Mouse (Mus musculus): ENCODE measurements at regions not wholly inside any gene's neighbourhood (a gene's known extent, or its start where the extent isn't known, plus 50 kb on each side); places are given as distances from the start of the nearest gene placed in this dataset.
A peak's percentile ranks its signal among the peaks of the same experiment; 100 is the strongest.

DNA sequence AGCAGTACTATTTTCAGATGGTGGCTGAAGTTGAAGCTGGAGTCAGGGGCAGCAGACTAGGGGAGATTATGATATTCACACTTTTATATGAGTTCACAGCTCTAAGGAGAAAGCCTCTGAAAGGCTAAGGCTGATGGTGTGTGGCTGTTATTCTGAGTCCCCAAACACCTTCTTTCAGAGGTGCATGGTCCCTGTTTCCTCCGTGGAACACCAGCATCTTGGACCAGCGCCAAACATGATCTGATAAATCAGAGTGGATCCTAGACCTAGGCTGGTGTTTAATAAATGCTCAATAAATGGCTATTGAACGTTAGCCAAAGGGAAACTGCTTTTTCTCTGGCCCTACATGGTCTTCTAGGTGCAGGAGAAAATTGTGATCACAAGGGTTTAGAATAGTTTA lies 269.2 kb downstream of the Agtpbp1 start:
- DNase-seq (ENCODE audit: low read depth, low spot score), result no peak

DNA sequence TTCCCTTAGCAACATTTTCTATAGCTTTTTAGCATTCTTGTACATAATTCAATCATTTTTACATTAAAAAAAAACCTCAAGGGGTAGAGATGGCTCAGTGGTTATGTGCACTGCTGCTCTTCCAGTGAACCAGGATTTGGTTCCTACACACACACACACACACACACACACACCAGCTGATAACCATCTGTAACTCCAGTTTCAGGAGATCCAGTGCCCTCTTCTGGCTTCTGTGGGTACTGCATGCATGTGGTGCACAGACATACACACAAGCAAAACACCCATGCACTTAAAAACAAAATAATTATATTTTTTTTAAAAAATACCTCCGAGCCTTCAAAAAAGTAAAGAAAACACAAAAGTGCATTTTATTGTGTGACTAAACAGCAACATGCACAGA lies 270.6 kb downstream of the Agtpbp1 start:
- DNase-seq (ENCODE audit: low read depth, low spot score), result peak; percentile 76

DNA sequence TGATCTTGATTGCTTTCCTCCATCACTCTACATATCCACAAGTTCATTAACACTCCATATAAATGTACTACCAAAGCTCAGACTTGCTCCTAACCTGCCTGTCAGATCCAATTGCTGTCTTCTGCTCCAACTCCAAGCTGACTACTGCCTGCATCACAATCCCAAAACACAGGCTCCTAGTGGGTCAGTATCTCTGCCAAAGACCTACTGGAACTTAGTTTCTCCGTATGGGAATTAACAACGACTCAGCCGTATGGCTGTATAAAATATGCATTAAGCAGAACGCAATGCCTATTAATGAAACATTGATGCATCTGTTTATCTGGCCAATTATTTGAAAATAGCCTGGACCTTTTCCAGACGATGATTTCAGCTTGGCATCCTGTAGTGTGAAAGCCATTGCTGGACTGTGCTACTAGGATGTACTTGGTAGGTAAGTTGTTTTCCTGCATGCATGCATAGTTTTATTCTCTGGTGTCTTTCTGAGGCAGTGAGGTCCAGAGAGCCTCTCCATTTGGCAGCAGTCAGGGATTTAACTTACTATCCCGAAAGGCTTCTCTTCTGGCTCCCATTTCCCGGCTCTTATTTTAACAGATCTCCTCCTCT lies 271.2 kb downstream of the Agtpbp1 start:
- no peak for DNase-seq (ENCODE audit: low read depth, low spot score)

DNA sequence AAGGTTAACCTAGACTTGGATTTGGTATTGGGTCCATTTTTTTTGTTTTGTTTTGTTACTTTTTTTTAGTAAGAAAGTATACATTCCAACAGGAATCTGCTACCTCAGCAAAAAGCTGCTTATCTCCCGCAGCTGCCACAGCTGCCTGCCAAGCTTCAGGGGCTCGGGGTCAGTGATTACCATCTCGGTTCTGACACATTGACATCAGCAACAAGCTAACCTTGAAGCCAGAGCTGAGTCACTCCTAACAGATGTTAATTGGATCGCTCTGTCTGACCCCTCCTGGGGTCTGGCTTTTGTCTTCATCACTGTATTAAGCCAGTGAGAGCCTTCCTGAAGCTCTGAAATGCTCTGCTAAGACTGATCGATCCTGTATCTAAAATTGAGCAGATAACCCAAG lies 292.1 kb downstream of the Agtpbp1 start:
- DNase-seq (ENCODE audit: low read depth, low spot score), result peak; percentile 66

DNA sequence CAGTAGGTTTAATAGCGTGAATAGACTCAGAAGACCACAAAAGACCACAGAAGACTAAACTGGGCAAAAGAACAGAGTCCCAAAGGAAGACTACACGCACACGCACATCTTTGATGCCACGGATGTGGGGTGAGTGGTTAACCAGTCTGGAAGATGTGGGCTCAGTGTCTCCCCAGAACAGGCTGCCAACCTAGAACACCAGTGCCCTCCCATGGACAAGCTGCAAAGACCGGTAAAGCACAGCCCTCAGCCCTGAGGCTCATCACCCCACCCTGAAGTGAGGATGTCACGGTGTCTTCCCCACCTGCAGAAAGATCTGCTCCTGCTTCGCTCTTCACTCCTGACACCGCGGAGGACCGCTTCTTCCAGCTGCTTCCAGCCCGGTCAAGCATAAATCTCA lies 295.9 kb downstream of the Agtpbp1 start:
- no peak for DNase-seq (ENCODE audit: low read depth, low spot score)

DNA sequence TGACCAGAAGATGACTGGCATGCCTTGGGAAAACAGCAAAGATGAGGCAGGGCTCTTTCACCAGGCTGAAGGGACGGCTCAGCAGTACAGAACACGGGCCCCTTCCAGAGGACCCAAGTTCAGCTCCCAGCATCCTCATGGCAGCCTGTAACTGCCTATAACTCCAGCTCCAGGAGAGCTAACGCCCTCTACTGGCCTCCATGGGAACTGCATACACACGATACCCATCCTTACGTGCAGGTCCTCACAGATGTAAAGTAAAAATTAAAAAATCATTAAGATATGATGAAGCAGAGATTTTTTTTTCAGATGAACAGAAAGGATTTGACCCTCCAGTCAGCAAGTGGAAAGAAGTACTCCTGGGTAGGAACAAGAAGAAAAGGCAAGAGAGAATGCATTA lies 303.8 kb downstream of the Agtpbp1 start:
- DNase-seq (ENCODE audit: low read depth, low spot score), result peak; percentile 28

DNA sequence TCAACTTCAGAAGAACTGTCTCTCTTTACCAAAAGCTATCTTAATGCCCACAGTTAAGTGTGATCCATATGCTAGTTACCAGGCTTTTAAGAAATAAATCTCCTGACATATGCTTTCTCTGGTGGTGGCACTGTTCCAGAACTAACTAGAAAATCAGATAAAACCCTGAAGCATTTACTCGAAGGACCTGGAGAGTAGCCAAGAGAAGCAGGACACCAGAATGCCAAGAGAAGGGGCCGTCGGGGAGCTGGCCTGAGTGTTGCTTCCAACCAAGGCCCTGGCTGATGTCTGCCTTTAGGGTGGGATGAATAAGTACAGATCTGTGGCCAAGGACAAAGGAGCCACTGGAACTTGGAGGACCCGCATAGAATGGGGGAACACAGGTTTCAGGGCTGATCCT lies 305.9 kb downstream of the Agtpbp1 start:
- DNase-seq (ENCODE audit: low read depth, low spot score), result no peak

DNA sequence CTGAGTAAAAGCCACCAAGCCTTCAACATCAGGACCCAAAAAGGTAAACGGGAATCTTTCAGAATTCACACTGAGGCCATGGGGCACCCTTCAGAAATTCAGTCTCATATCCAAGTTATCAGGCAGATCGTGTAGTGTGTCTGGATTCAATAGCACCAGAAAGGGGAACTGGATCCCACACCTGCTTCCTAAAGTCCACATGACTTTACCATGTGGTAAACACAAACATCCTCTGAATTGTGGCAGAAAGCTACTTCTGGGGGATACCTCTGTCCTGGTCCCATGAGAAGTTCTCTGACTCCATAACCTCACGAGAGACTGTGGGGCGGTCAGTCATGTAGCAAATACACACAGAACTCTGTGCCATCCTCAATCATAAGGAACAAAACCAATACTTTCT lies 313.4 kb downstream of the Agtpbp1 start:
- no peak for DNase-seq (ENCODE audit: low read depth, low spot score)

DNA sequence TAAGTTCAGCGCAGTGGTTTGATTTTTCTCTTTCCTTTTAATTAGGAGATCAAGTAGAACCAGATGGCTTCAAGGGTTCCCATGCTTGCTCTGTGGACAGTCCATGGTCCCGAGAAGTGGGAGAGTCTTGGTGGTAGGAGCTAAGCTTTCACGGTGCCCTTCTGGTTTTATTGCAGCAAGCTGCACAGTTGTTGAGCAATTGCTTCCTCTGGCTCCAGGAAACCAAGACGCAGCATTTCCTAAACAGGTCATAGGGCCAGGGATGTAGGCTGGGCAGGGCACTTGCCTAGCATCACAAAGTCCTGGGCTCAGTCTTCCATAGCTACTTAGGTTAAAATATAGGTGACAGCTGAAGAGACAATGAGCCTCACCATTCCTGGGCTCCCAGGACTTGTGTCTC lies 318.2 kb downstream of the Agtpbp1 start:
- no peak for DNase-seq (ENCODE audit: low read depth, low spot score)

DNA sequence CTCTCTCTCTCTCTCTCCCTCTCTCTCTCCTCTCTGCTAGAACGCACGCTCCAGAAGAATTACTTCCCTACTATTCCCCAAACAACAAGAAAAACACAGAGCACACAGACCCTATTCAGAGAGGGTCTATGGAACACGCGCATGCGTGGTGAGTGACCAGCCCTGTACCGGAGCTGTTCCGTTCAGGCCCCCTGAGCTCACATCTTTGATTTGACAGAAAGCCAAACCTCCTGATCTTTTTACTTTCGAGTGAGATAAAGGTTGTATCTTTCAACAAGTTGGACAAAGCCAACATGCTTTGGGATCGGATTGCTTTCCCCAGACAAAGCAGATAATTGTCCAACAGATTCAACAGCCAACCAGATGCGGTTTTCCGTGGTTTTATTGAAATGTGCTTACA lies 320.9 kb downstream of the Agtpbp1 start:
- no peak for DNase-seq (ENCODE audit: low read depth, low spot score)

DNA sequence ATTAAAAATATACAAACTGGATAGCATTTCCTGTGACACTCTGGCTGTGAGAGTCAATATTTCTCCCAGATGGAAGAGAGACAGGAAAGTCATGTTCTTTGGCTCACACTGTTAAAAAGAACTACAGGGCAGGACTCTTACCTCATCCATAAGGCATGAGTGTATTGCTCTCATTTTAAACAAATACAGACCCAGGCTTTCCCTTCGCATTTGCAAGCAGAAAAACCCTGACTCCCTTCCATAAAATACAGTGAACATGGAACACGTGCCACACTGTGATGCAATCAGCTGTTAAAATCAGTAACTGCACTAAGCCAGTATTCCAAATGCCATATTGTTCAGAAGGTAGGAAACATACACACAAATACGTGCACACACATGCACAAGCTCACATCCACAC lies 323.1 kb downstream of the Agtpbp1 start:
- no peak for DNase-seq (ENCODE audit: low read depth, low spot score)

DNA sequence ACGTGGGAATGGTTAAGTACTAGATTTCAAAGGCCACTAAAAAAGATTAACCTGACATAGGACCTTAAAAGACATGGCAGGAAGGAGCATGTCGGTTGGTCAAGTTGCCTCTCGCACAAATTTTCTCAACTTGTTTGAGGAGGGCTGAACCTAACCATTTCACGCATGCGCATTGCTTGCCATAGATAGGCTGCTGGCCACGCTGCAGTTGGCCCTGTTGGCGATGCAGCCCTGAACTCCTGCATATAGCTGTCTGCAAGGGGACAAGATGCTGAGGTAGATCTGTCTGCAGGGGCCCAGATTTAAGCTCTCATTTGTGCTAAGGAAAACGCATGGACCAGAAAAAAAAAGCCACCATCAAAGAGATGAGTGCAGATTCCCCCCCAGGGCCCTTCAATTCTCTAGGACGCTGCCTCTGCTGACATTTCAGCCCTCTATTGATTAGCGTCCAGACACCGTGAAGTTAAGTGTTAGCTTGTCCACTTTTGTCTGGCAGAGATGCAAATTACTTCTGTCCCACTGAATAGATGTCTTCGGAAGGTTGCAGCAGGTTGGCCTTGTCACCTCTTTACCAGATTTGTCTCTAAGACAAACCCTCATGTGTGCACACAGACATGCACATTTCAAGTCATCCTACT lies 329.1 kb downstream of the Agtpbp1 start:
- no peak for DNase-seq (ENCODE audit: low read depth, low spot score)

DNA sequence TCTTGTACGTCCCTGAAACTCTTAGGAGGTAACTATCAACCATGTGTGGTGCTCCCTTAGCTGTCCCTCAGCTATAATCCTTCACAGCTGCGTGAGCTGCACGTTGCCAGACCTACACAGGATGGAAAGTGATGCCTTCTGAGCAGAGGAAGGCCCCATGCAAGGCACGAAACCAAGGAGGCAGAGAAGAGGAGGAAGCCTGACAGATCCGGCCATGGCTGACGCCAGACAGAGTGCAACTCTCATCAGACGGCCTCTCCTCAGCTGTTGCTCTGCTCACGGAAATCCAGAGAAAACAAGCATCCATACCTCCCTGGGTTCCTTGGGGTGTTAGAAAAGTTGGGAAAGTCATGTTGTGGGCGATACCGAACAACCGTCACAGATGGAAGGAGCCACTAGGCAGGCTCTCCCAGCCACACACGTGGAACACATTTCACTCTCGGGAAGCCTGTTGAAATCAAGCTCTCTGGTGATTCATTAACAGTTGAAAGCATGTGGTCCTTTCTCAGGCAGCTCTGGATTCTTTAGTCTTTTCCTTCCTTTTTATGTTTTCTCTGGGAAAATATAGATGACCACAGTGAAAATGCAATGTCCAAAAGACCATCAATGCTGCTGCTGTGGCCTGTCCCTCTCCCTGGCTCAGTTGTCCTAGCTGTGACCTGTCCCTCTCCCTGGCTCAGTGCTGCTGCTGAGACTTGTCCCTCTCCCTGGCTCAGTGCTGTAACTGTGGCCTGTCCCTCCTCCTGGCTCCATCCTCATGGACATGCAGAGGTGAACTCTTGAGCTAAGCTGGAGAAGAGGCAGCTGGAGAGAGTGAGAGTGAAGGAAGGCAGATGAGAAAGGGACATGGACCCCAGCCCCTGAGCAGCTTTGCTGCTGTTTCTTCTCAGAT lies 331.1 kb downstream of the Agtpbp1 start:
- no peak for DNase-seq (ENCODE audit: low read depth, low spot score)

DNA sequence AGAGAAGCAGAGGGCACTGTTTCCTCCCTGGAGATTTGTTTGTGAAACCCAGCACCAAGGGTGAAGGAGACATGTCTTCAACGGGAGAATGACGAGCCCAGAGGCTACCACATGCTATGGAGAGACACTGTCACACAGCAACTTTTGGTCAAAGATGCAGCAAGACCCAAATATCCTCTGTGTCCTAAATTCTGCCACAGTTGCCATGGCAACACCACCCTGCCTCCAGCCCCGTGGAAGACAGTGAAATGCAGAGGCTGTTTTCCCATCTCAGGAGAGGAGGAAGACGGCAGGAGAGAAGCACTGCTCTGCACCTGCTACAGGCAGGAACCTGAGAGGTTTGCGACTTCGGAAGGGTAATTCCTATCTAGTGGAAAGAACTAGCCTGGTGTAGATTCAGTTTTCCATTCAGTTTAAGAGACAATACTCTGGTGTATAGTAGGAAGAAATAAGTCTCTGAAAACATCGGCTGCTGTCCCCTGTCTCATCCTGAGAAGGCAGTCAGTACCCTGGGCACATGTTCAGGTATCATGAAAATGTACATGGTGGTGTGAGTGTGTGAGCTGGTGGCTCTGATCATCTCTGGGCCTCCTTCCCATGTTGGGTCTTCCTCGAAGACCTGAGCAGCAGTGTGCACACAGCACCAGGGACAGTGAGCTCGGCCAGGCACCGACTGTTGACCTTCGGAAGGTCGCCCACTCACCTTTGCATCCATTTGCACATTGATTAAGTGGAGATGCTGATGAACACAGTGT lies 333.6 kb downstream of the Agtpbp1 start:
- peak; percentile 8 for DNase-seq (ENCODE audit: low read depth, low spot score)

DNA sequence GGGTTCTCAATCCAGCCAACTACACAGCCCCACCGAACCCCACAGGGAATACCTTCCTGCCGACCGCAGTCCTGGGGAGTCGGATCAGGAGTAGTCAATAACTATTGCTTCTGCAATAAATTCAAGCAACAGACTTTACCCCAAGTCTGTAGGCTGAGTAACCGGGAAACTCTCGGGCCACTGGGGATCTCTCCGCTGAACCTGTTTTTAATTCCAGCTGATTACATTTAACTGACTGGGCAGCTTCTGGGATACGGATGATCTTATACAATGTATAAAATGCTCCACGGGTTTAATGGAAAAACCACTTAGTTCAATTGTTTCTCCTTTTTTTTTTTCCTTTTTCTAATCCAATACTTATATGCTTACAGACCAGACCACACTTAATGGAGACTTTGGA lies 336.6 kb downstream of the Agtpbp1 start:
- no peak for DNase-seq (ENCODE audit: low read depth, low spot score)

DNA sequence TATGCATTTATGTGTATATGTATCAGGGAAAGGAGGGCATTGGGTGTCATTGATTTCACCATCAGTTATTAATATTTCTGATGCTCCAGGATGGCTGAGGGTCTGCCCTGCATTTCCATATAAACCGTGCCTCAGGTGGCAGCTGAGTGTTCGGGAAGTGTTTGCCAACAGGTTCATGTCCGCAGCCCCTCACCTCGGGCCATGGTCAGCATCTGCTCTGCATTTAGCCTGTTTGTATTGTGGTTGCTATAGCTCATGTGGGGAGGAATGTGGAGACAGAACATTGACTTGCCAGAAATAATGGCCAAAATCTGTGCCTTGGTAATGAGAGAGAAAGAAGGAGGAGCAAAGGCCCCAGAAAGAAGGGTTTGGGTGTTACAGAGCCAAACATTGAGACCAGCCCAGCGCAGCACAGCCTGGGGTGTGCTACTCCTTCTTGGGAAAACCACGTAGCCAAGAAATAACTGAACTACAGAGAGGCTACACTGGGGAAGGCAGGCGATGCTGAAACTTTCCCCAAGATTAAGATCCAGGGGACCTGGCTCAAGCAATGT lies 338.0 kb downstream of the Agtpbp1 start:
- DNase-seq (ENCODE audit: low read depth, low spot score), result no peak

DNA sequence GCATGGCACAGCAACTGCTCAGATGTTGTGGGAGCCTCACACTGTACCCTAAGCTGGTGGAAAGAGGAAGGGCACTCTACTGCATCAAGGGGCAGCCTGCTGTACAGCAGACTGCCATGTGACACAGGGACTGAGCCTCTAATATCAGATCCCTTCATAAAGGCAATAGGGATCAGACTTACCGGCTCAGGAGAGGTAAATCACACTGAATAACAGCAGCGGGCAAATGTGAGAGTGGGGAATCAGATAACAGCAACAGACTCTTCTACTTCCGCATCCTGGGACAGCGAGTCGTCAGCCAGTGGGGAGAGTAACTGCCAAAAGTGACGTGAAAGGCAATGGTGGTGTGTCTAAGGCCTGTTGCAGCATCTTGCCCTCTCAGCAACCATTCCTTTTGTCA lies 339.0 kb downstream of the Agtpbp1 start:
- DNase-seq (ENCODE audit: low read depth, low spot score), result no peak

DNA sequence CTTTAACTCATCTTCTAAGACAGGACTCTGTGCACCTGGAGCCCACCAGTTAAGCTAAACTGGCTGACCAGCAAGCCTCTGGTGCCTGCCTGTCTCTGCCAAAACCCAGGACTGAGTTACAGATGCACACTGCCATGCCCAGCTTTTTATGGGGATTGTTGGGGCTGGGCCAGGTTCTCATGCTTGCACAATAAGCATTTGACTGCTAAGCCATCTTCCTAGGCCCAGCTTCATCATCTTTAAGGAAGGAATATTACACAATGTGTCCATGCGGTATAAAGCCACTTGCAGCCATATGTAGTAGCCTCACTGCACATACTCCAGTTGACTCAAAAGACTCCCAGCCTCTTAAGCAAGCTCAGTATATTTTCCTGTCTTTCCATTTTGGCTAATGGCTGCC lies 340.4 kb downstream of the Agtpbp1 start:
- DNase-seq (ENCODE audit: low read depth, low spot score), result no peak

DNA sequence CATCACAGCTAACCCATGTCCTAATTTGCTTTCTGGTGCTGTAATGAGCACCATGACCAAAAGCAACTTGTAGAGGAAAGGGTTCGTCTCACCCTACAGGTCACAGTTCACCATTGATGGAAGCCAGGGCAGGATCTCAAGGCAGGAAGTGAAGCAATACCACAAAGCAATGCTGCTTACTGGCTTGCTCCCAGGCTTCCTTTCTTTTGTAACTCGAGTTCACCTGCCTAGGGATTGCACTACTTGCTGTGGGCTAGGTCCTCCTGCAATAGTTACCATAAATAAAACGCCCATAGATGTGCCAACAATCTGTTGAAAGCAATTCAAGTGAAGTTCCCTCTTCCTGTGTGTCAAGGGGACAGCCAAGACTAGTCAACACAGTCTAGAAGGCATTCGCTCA lies 342.4 kb downstream of the Agtpbp1 start:
- no peak for DNase-seq (ENCODE audit: low read depth, low spot score)

DNA sequence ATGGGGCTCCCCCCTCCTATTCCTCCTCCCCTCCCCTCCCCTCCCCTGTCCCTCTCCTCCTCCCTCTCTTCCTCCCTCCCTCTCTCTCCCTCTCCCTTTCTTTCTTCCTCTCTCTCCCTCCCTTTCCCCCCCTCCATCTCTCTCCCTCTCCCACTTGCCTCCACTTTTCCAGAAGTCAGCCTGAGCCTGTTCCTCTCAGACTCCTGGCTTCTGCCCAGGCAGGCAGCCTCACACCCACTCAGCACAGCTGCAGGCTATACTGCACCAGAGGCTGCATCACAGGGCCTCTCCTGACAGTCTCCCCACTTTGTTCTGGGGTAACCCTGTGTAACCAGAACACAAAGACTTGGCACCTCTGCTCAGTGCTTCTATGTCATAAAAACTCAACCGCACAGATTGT lies 346.3 kb downstream of the Agtpbp1 start:
- DNase-seq (ENCODE audit: low read depth, low spot score), result no peak

DNA sequence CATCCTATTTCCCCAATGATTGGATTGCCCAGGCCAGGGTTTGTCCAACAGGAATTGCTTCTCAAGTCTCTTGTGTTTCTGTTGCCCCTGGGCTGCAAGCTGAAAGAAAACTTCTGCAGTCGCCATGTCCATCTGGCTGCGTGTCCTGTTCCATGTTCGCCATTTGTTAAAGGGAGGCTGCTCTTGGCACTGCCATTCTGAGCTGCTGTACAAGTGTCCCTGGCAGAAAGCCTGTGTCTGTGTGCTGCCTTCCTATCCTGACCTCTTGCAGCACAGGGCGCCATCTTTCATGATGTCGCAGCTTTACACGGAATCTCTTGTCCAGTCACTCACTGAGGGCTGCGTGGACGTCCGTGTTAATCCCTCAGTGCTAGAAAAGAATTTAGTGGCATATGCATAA lies 349.2 kb downstream of the Agtpbp1 start:
- DNase-seq (ENCODE audit: low read depth, low spot score), result no peak

DNA sequence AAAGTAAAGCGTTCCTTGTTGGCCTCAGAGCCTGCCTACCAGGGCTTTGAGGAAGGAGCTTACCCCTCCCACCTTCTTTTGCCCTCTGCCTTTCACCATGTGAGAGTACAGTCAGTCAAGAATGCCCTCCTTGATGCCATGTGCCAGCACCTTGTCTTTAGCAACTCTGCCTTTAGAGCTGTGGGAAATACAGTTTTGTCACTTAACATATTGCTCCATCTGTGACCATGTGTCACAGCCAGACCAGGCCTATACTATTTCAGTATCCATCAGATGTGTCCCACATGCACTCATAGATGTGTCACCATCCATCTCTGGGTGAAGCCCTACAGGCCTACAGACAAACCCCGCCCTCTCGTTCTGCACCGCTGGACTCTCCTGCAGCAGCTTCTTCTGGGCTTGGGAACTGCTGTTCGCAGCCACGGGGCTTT lies 355.9 kb downstream of the Agtpbp1 start:
- DNase-seq (ENCODE audit: low read depth, low spot score), result no peak
